Mouse (Mus musculus): ENCODE data around the gene Gm9195. TPM values are rescaled to one million over a fixed set of nuclear protein-coding genes. Genes with fewer than 3 reads are reported as not detected.

Gene Gm9195
- polyA plus RNA-seq, 1 experiment from 2014 or later, result not detected

DNA sequence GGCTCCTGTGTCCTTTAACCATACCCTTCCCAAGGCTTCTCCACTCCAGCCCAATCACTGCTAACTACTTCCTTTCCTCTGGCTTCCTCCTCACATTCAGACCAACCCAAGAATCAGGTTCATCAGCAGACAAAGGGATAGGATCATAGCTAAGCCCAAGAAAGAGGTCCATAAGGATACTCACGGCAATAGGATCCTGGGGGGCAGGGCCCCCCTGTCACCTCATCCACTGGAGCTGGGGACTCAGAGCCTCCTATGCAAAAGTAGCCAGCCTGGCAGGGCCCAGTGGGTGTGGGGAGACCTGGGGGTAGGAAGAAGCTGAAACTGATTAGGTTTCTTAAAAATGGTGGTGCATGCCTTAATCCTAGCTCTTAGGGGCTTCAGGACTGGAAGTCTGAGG, 17.1 kb downstream of the Gm9195 start:
- no peaks in the 10 kb centered on the region for H3K4me1 ChIP-seq (ENCODE audit: control insufficient read depth in 2 of 2, insufficient read depth in 2 of 2, low read length in 2 of 2)
- ATAC-seq (ENCODE audit: insufficient number of reproducible peaks, insufficient read depth, low FRiP score, low read depth), result no peak
- H3K9ac ChIP-seq (ENCODE audit: low read length), result no peak overlapping the region
- no peaks in the 10 kb centered on the region for H3K9me3 ChIP-seq (ENCODE audit: control insufficient read depth, low read length)
- H3K36me3 ChIP-seq (ENCODE audit: control insufficient read depth, insufficient read depth, low read length), result no peaks in the 10 kb centered on the region
- WGBS, result 67% methylated on average over 1 of the region's 1 CpGs
- no peaks in the 10 kb centered on the region for H3K27me3 ChIP-seq (ENCODE audit: control insufficient read depth, insufficient read depth, low read length)
- no peak overlapping the region for H3K27ac ChIP-seq (replicated peaks in 1 of 2; ENCODE audit: control insufficient read depth in 1 of 2, insufficient read depth in 1 of 2, low read depth in 2 of 2, low read length in 2 of 2)
- H3K4me2 ChIP-seq (ENCODE audit: low read length), result no peak overlapping the region
- no peak overlapping the region for H3K4me3 ChIP-seq (ENCODE audit: control insufficient read depth in 1 of 2, insufficient read depth in 1 of 2, low read depth in 1 of 2, low read length in 2 of 2)

GRCm38 (mm10) chr14:72468429-72468828, 23.2 kb downstream of the Gm9195 start:
- Histone ChIP-seq H3K9ac (ENCODE audit: low read length) (no peak overlapping the region), H3K27ac (replicated peaks in 1 of 2; ENCODE audit: control insufficient read depth in 1 of 2, insufficient read depth in 1 of 2, low read depth in 2 of 2, low read length in 2 of 2) (no peak overlapping the region), H3K36me3 (ENCODE audit: control insufficient read depth, insufficient read depth, low read length) (no peaks in the 10 kb centered on the region), H3K27me3 (ENCODE audit: control insufficient read depth, insufficient read depth, low read length) (no peaks in the 10 kb centered on the region), H3K9me3 (ENCODE audit: control insufficient read depth, low read length) (no peaks in the 10 kb centered on the region), H3K4me2 (ENCODE audit: low read length) (no peak overlapping the region), H3K4me3 (ENCODE audit: control insufficient read depth in 1 of 2, insufficient read depth in 1 of 2, low read depth in 1 of 2, low read length in 2 of 2) (no peak overlapping the region), H3K4me1 (ENCODE audit: control insufficient read depth in 2 of 2, insufficient read depth in 2 of 2, low read length in 2 of 2) (peaks cover 0 to 2% of the 10 kb centered on the region in 2 experiments; a peak in 1 of 4 replicates)
- WGBS, result 13% methylated on average over 4 of the region's 4 CpGs
- ATAC-seq (ENCODE audit: insufficient number of reproducible peaks, insufficient read depth, low FRiP score, low read depth), result no peak

DNA sequence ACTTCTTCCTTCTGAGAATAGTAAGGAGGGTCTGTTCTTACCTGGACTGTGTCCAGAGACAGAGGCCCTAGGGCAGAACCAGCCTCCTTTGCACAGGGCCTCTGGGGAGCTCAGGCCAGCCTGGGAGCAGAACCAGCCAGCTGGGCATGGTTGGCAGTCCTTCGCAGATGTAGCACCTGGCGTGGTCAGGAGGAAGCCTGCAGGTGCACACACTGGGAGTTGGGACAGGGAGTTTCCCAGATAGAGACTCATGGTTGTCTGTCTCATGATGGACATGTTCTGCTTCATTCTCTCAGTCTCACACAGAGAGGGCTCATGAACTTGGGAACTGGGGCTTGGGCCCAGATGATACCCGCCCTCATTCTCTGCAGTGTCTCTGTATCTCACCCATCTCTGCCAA, 25.3 kb downstream of the Gm9195 start:
- H3K27ac ChIP-seq (replicated peaks in 1 of 2; ENCODE audit: control insufficient read depth in 1 of 2, insufficient read depth in 1 of 2, low read depth in 2 of 2, low read length in 2 of 2), result no peak overlapping the region
- H3K4me1 ChIP-seq (ENCODE audit: control insufficient read depth in 2 of 2, insufficient read depth in 2 of 2, low read length in 2 of 2), result peaks cover 0 to 2% of the 10 kb centered on the region in 2 experiments; a peak in 1 of 4 replicates
- ATAC-seq (ENCODE audit: insufficient number of reproducible peaks, insufficient read depth, low FRiP score, low read depth), result no peak
- H3K9ac ChIP-seq (ENCODE audit: low read length), result no peak overlapping the region
- H3K36me3 ChIP-seq (ENCODE audit: control insufficient read depth, insufficient read depth, low read length), result no peaks in the 10 kb centered on the region
- H3K4me2 ChIP-seq (ENCODE audit: low read length), result no peak overlapping the region
- no peak overlapping the region for H3K4me3 ChIP-seq (ENCODE audit: control insufficient read depth in 1 of 2, insufficient read depth in 1 of 2, low read depth in 1 of 2, low read length in 2 of 2)
- H3K9me3 ChIP-seq (ENCODE audit: control insufficient read depth, low read length), result no peaks in the 10 kb centered on the region
- WGBS, result 90% methylated on average over 3 of the region's 3 CpGs
- H3K27me3 ChIP-seq (ENCODE audit: control insufficient read depth, insufficient read depth, low read length), result no peaks in the 10 kb centered on the region

DNA sequence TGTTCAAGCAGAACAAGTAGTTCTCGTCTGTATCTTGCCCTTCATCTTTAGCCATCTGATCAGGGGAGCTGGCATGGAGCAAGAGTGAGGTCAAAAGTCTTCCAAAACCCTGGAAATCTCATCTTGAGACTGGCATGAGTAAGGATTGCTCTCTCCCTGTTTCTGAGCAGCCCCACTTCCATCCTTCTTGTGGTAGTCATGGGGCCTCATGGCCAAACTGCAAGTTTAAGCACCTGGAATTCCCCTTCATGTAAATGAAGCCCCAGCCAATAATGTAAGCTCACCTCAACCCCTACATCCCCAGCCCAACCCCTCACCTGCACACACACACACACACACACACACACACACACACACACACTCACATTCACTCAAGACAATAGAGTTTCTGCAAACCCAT, 30.0 kb downstream of the Gm9195 start:
- H3K4me2 ChIP-seq (ENCODE audit: low read length), result no peak overlapping the region
- H3K9ac ChIP-seq (ENCODE audit: low read length), result no peak overlapping the region
- H3K27me3 ChIP-seq (ENCODE audit: control insufficient read depth, insufficient read depth, low read length), result no peaks in the 10 kb centered on the region
- no peaks in the 10 kb centered on the region for H3K4me1 ChIP-seq (ENCODE audit: control insufficient read depth in 2 of 2, insufficient read depth in 2 of 2, low read length in 2 of 2)
- no peaks in the 10 kb centered on the region for H3K36me3 ChIP-seq (ENCODE audit: control insufficient read depth, insufficient read depth, low read length)
- no peak for ATAC-seq (ENCODE audit: insufficient number of reproducible peaks, insufficient read depth, low FRiP score, low read depth)
- H3K27ac ChIP-seq (replicated peaks in 1 of 2; ENCODE audit: control insufficient read depth in 1 of 2, insufficient read depth in 1 of 2, low read depth in 2 of 2, low read length in 2 of 2), result no peak overlapping the region
- no peaks in the 10 kb centered on the region for H3K9me3 ChIP-seq (ENCODE audit: control insufficient read depth, low read length)
- WGBS, result 38% methylated on average over 1 of the region's 1 CpGs
- no peak overlapping the region for H3K4me3 ChIP-seq (ENCODE audit: control insufficient read depth in 1 of 2, insufficient read depth in 1 of 2, low read depth in 1 of 2, low read length in 2 of 2)

DNA sequence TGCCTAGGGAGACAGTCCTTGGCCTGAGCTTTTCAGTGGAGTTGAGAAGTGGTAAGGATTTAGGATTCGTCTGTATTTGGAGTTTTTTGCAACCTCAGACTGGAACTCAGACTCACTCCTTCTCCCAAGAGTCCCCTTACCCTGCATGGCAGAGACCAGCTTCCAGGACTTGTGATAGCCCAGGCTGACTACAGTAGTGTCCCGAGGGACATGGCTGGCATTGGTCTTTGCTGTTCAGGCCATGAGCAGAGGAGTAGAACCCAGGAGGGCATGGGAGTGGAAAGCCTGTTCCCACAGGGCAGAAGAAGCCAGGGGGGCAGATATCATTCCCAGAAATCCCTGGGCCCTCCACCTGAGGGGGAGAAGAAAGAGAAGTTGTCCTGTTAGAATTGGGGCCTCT, 31.3 kb downstream of the Gm9195 start:
- H3K9me3 ChIP-seq (ENCODE audit: control insufficient read depth, low read length), result no peaks in the 10 kb centered on the region
- WGBS, result 65% methylated on average over 2 of the region's 2 CpGs
- H3K4me2 ChIP-seq (ENCODE audit: low read length), result no peak overlapping the region
- no peak for ATAC-seq (ENCODE audit: insufficient number of reproducible peaks, insufficient read depth, low FRiP score, low read depth)
- H3K9ac ChIP-seq (ENCODE audit: low read length), result no peak overlapping the region
- H3K27me3 ChIP-seq (ENCODE audit: control insufficient read depth, insufficient read depth, low read length), result no peaks in the 10 kb centered on the region
- no peak overlapping the region for H3K4me3 ChIP-seq (ENCODE audit: control insufficient read depth in 1 of 2, insufficient read depth in 1 of 2, low read depth in 1 of 2, low read length in 2 of 2)
- H3K36me3 ChIP-seq (ENCODE audit: control insufficient read depth, insufficient read depth, low read length), result no peaks in the 10 kb centered on the region
- no peak overlapping the region for H3K27ac ChIP-seq (replicated peaks in 1 of 2; ENCODE audit: control insufficient read depth in 1 of 2, insufficient read depth in 1 of 2, low read depth in 2 of 2, low read length in 2 of 2)
- no peaks in the 10 kb centered on the region for H3K4me1 ChIP-seq (ENCODE audit: control insufficient read depth in 2 of 2, insufficient read depth in 2 of 2, low read length in 2 of 2)

GRCm38 (mm10) chr14:72458930-72459329, 32.7 kb downstream of the Gm9195 start:
- Histone ChIP-seq H3K9me3 (ENCODE audit: control insufficient read depth, low read length) (no peaks in the 10 kb centered on the region), H3K27me3 (ENCODE audit: control insufficient read depth, insufficient read depth, low read length) (no peaks in the 10 kb centered on the region), H3K4me3 (ENCODE audit: control insufficient read depth in 1 of 2, insufficient read depth in 1 of 2, low read depth in 1 of 2, low read length in 2 of 2) (no peak overlapping the region), H3K9ac (ENCODE audit: low read length) (no peak overlapping the region), H3K4me2 (ENCODE audit: low read length) (no peak overlapping the region), H3K4me1 (ENCODE audit: control insufficient read depth in 2 of 2, insufficient read depth in 2 of 2, low read length in 2 of 2) (no peaks in the 10 kb centered on the region), H3K27ac (replicated peaks in 1 of 2; ENCODE audit: control insufficient read depth in 1 of 2, insufficient read depth in 1 of 2, low read depth in 2 of 2, low read length in 2 of 2) (no peak overlapping the region), H3K36me3 (ENCODE audit: control insufficient read depth, insufficient read depth, low read length) (no peaks in the 10 kb centered on the region)
- ATAC-seq (ENCODE audit: insufficient number of reproducible peaks, insufficient read depth, low FRiP score, low read depth), result no peak
- WGBS, result 88% methylated on average over 1 of the region's 1 CpGs

DNA sequence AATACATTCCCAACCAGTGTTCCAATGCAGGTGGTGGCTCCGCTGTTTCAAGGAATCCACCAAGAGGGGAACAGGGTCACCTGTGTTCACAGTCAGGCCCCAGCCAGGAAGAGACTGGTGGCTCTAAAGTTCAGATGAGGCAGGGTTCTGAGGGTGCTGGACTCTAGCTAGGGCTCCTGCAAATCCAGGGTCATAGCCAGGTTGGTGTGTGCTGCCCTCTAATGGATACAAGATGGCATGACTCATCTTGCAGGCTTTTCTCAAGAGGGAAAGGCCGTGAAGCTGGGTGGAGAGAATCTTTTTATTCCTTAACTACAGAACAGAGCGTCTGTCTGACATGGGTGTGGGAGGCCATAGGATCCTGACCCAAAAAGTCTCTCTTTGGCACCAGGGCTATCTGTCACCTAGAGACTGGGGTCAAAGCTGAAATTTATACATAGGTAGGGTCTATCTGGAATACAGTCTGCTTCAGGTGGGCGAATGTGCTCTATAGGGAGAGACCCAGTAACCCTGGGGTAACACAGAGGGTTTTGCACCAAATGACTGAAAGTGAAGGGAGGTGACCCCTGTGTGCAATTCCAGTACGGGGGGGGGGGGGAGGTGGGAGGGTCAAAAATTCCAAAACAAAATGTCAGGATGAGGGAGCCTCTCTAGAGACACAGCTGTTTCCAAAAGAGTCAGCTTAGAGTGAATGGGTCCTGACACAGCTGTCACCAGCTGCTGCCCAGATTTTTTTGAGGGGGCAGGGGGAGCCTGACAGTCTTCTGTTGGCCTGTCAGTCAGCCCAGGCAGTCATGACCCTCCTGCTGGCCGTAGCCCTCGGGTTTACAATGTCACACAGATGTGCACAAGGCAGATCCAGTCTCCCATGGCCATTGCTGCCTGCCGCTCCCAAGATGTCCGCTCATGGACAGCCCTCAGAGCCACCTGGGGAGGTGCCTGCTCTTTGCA, 44.2 kb downstream of the Gm9195 start:
- Histone ChIP-seq H3K4me3 (ENCODE audit: control insufficient read depth in 1 of 2, insufficient read depth in 1 of 2, low read depth in 1 of 2, low read length in 2 of 2) (no peak overlapping the region), H3K36me3 (ENCODE audit: control insufficient read depth, insufficient read depth, low read length) (no peaks in the 10 kb centered on the region), H3K4me2 (ENCODE audit: low read length) (no peak overlapping the region), H3K27me3 (ENCODE audit: control insufficient read depth, insufficient read depth, low read length) (no peaks in the 10 kb centered on the region), H3K9me3 (ENCODE audit: control insufficient read depth, low read length) (no peaks in the 10 kb centered on the region), H3K27ac (replicated peaks in 1 of 2; ENCODE audit: control insufficient read depth in 1 of 2, insufficient read depth in 1 of 2, low read depth in 2 of 2, low read length in 2 of 2) (no peak overlapping the region), H3K4me1 (ENCODE audit: control insufficient read depth in 2 of 2, insufficient read depth in 2 of 2, low read length in 2 of 2) (no peaks in the 10 kb centered on the region), H3K9ac (ENCODE audit: low read length) (no peak overlapping the region)
- WGBS, result 53% methylated on average over 9 of the region's 9 CpGs
- no peak for ATAC-seq (ENCODE audit: insufficient number of reproducible peaks, insufficient read depth, low FRiP score, low read depth)

DNA sequence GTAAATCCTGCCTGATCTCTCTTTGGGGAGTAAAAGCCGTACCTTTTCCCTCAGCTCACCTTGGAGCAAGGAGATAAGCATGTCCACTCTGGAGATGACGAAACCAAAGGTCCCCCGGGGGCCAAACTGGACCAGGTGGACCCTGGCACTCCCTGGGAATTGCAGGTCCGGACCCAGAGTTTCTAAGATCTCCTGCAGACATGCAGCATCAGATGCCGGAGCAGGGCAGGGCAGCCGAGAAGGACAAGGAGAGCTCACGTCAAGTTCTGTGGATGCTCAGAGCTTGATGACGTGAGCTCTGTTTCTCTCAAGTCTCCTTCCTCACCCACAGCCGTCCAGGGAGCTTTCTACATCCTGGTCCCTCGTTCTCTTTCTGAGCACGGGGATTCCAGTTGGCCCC, 48.7 kb downstream of the Gm9195 start:
- no peaks in the 10 kb centered on the region for H3K9me3 ChIP-seq (ENCODE audit: control insufficient read depth, low read length)
- no peaks in the 10 kb centered on the region for H3K4me1 ChIP-seq (ENCODE audit: control insufficient read depth in 2 of 2, insufficient read depth in 2 of 2, low read length in 2 of 2)
- no peak overlapping the region for H3K4me3 ChIP-seq (ENCODE audit: control insufficient read depth in 1 of 2, insufficient read depth in 1 of 2, low read depth in 1 of 2, low read length in 2 of 2)
- no peaks in the 10 kb centered on the region for H3K36me3 ChIP-seq (ENCODE audit: control insufficient read depth, insufficient read depth, low read length)
- no peaks in the 10 kb centered on the region for H3K27me3 ChIP-seq (ENCODE audit: control insufficient read depth, insufficient read depth, low read length)
- H3K4me2 ChIP-seq (ENCODE audit: low read length), result no peak overlapping the region
- no peak overlapping the region for H3K27ac ChIP-seq (replicated peaks in 1 of 2; ENCODE audit: control insufficient read depth in 1 of 2, insufficient read depth in 1 of 2, low read depth in 2 of 2, low read length in 2 of 2)
- no peak for ATAC-seq (ENCODE audit: insufficient number of reproducible peaks, insufficient read depth, low FRiP score, low read depth)
- no peak overlapping the region for H3K9ac ChIP-seq (ENCODE audit: low read length)
- 68% methylated on average over 11 of the region's 11 CpGs for WGBS
